Mouse (Mus musculus) neural tube, embryonic 15.5 days (tissue): ENCODE data around the gene Slc51a. TPM values are rescaled to one million over a fixed set of nuclear protein-coding genes. Genes with fewer than 3 reads are reported as not detected.

Source experiments
- ATAC-seq: fragments of 200-750 bp; cut with Nextera tagmentation; 2 replicates; pipeline ENCODE4 v1.8.0; 2017; ENCODE audit warnings: mild to moderate bottlenecking, moderate TSS enrichment, moderate library complexity; ENCODE audit not compliant: low FRiP score
- H3K27ac ChIP-seq: fragments of 300-500 bp; sonication (generic); replicated peaks from 2 replicates; pipeline ENCODE4 v1.5.1; 2015; ENCODE audit warnings: mild to moderate bottlenecking, inconsistent platforms
- H3K27me3 ChIP-seq: fragments of 300-500 bp; sonication (generic); replicated peaks from 2 replicates; pipeline ENCODE4 v1.6.1; 2015; ENCODE audit warnings: inconsistent platforms
- H3K36me3 ChIP-seq: fragments of 300-500 bp; sonication (generic); 2 replicates; pipeline ENCODE4 v1.6.1; 2015; ENCODE audit warnings: inconsistent platforms
- H3K4me1 ChIP-seq: fragments of 300-500 bp; sonication (generic); 2 replicates; pipeline ENCODE4 v1.6.1; 2015; ENCODE audit warnings: inconsistent platforms
- H3K4me2 ChIP-seq: fragments of 300-500 bp; sonication (generic); 2 replicates; pipeline ENCODE4 v1.6.1; 2015; ENCODE audit warnings: inconsistent platforms, mild to moderate bottlenecking, moderate library complexity
- H3K4me3 ChIP-seq: fragments of 300-500 bp; sonication (generic); replicated peaks from 2 replicates; pipeline ENCODE4 v1.5.1; 2015; ENCODE audit warnings: mild to moderate bottlenecking, inconsistent platforms
- H3K9ac ChIP-seq: fragments of 300-500 bp; sonication (generic); replicated peaks from 2 replicates; pipeline ENCODE4 v1.6.1; 2015; ENCODE audit warnings: mild to moderate bottlenecking, inconsistent platforms
- H3K9me3 ChIP-seq: fragments of 300-500 bp; sonication (generic); replicated peaks from 2 replicates; pipeline ENCODE4 v1.6.1; 2016; ENCODE audit warnings: inconsistent platforms
- WGBS: fragments of 180-500 bp; shearing (Covaris S2); methylation state at CpG from one replicate; pipeline ENCODE4 v1.1.7; 2015; ENCODE audit warnings: mixed read lengths; 5-methylcytosine and 5-hydroxymethylcytosine counted together
- polyA plus RNA-seq: library from polyadenylated mRNA; unstranded; fragments of >200 nt; fragmentation: Nextera tagmentation; extraction: Ambion mirVana; gene quantifications from 2 replicates; pipeline ENCODE4 v1.2.1, GENCODE M21; 2015

The Slc51a gene
- polyA plus RNA-seq = 0.13 and 7.8 TPM in 2 replicates

GRCm38 (mm10) chr16:32487234-32488111 is at the start of gene Slc51a:
Gene Slc51a, minus strand, starts transcription at chr16:32487879.
- Histone ChIP-seq H3K9ac (no peak within 1 kb of the TSS), H3K4me3 (no peak within 1 kb of the TSS), H3K9me3 (no peaks in the 10 kb centered on the region), H3K27ac (no peak within 1 kb of the TSS), H3K36me3 (no peaks in the 10 kb centered on the region), H3K4me1 (no peaks in the 10 kb centered on the region), H3K27me3 (no peaks in the 10 kb centered on the region), H3K4me2 (no peak within 1 kb of the TSS)
- WGBS = 70% methylated on average over 15 of the region's 15 CpGs
- ATAC-seq = no peak

GRCm38 (mm10) chr16:32535157-32535751 is 47.6 kb upstream of the Slc51a start:
- peaks cover 6% of the 10 kb centered on the region; the same call in 1 of the 2 replicates for H3K4me1 ChIP-seq
- no peaks in the 10 kb centered on the region for H3K36me3 ChIP-seq
- no peaks in the 10 kb centered on the region for H3K9me3 ChIP-seq
- 41% methylated on average over 5 of the region's 5 CpGs for WGBS
- no peak overlapping the region for H3K4me3 ChIP-seq
- H3K27me3 ChIP-seq = no peaks in the 10 kb centered on the region
- H3K9ac ChIP-seq = no peak overlapping the region
- no peak overlapping the region for H3K27ac ChIP-seq
- H3K4me2 ChIP-seq = no peak overlapping the region
- ATAC-seq = no peak

DNA sequence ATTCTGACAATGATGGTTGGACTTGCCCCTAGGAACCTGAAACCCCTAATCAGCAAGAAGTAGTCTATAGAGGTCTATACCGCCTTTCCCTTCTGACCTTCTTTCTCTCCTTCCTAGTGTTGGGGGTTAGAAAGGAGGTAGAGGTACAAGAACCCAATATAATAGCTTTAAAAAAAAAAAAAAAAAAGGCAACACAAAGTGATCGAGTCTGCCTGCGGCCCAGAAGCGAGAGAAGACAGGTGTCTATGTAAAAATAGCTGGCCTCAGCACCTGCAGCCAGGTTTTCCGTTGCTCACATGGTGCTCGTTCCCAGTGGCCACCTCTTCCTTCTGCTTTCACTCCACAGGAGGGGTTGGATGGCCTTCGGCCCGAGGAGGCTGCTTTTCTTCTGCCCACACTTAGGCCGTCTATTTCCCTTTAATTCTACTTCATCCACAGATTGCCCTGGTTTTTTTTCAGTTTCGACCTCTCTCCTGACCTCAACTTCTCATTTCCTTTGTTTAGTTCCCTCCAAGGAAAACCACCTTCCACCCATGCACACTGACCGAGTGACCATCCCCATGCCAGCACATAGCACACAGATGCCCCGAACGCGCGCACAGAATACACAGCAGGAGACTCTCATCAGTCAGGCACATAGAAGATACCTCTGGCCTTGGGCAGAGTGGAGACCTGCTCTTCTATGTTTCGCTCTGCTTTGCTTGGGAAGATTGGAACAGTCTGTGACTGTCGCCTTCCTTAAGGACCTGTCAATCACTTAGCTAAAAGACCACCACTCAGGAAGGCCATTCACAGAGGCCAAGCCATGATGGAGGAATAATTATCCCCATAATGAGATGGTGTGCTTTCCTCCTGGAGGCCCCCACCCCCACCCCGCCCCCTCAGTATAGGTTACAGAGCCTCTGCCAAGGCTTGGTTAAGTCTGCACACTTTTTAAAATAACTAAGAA is 45.5 kb upstream of the Slc51a start:
- 69% methylated on average over 18 of the region's 18 CpGs for WGBS
- peaks cover 6% of the 10 kb centered on the region; the same call in 1 of the 2 replicates for H3K4me1 ChIP-seq

GRCm38 (mm10) chr16:32526906-32527305 is 39.2 kb upstream of the Slc51a start:
- no peaks in the 10 kb centered on the region for H3K9me3 ChIP-seq
- no peak for ATAC-seq
- H3K4me2 ChIP-seq = no peak overlapping the region
- WGBS = 67% methylated on average over 7 of the region's 7 CpGs
- no peaks in the 10 kb centered on the region for H3K27me3 ChIP-seq
- H3K9ac ChIP-seq = no peak overlapping the region
- H3K36me3 ChIP-seq = no peaks in the 10 kb centered on the region
- no peak overlapping the region for H3K4me3 ChIP-seq
- no peak overlapping the region for H3K27ac ChIP-seq
- peaks cover 13% of the 10 kb centered on the region for H3K4me1 ChIP-seq

More for the DNA sequence above, 45.5 kb upstream of the Slc51a start:
- Histone ChIP-seq H3K4me3 (no peak overlapping the region), H3K27ac (no peak overlapping the region), H3K4me2 (no peak overlapping the region), H3K36me3 (no peaks in the 10 kb centered on the region), H3K27me3 (no peaks in the 10 kb centered on the region), H3K9me3 (no peaks in the 10 kb centered on the region), H3K9ac (no peak overlapping the region)
- ATAC-seq = no peak

DNA sequence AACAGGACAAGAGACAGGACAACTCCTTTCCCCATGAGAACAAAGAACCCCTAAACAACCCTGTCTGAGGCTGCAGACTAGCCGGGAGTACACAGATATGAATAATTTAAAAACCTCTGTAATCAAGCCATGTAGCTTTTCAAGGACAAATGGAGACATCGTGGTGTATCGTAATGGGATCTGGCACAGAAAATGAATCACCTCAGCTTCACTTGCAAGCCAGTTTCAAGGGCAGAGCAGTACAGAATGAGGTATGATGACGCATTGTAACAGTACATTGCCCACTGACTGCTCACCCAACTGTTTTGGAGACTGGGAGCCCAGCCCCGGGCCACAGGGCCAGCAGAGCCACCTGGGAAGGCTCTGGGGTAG is 36.6 kb upstream of the Slc51a start:
- peak overlapping the region; percentile 45; the same call in 1 of the 2 replicates for H3K27ac ChIP-seq
- peaks cover 13% of the 10 kb centered on the region for H3K4me1 ChIP-seq
- H3K36me3 ChIP-seq = no peaks in the 10 kb centered on the region
- no peak overlapping the region for H3K4me3 ChIP-seq
- H3K27me3 ChIP-seq = no peaks in the 10 kb centered on the region
- ATAC-seq = no peak
- no peak overlapping the region for H3K9ac ChIP-seq
- WGBS = 22% methylated on average over 5 of the region's 5 CpGs
- H3K4me2 ChIP-seq = no peak overlapping the region
- H3K9me3 ChIP-seq = no peaks in the 10 kb centered on the region

GRCm38 (mm10) chr16:32523462-32524243 is 36.0 kb upstream of the Slc51a start:
- Histone ChIP-seq H3K4me1 (peaks cover 13% of the 10 kb centered on the region), H3K27me3 (no peaks in the 10 kb centered on the region), H3K9ac (no peak overlapping the region), H3K27ac (peak overlapping the region; percentile 45; the same call in 1 of the 2 replicates), H3K9me3 (no peaks in the 10 kb centered on the region), H3K4me3 (no peak overlapping the region), H3K4me2 (no peak overlapping the region), H3K36me3 (no peaks in the 10 kb centered on the region)
- ATAC-seq = peak; percentile 70; the same call in 1 of the 2 replicates
- WGBS = 46% methylated on average over 8 of the region's 8 CpGs

GRCm38 (mm10) chr16:32522578-32523194 is 35.0 kb upstream of the Slc51a start:
- Histone ChIP-seq H3K4me3 (no peak overlapping the region), H3K4me2 (no peak overlapping the region), H3K36me3 (no peaks in the 10 kb centered on the region), H3K27me3 (no peaks in the 10 kb centered on the region), H3K27ac (no peak overlapping the region), H3K4me1 (peaks cover 13% of the 10 kb centered on the region), H3K9ac (no peak overlapping the region), H3K9me3 (no peaks in the 10 kb centered on the region)
- ATAC-seq = no peak
- 84% methylated on average over 6 of the region's 6 CpGs for WGBS

- no peaks in the 10 kb centered on the region for H3K36me3 ChIP-seq
- H3K27me3 ChIP-seq = no peaks in the 10 kb centered on the region
- no peak overlapping the region for H3K4me3 ChIP-seq
- no peaks in the 10 kb centered on the region for H3K9me3 ChIP-seq
- H3K4me1 ChIP-seq = peaks cover 24% of the 10 kb centered on the region
- H3K4me2 ChIP-seq = no peak overlapping the region
- 60% methylated on average over 9 of the region's 9 CpGs for WGBS
- H3K27ac ChIP-seq = no peak overlapping the region
- H3K9ac ChIP-seq = no peak overlapping the region
- no peak for ATAC-seq
Measured at GRCm38 (mm10) chr16:32520372-32520748, 32.7 kb upstream of the Slc51a start.

DNA sequence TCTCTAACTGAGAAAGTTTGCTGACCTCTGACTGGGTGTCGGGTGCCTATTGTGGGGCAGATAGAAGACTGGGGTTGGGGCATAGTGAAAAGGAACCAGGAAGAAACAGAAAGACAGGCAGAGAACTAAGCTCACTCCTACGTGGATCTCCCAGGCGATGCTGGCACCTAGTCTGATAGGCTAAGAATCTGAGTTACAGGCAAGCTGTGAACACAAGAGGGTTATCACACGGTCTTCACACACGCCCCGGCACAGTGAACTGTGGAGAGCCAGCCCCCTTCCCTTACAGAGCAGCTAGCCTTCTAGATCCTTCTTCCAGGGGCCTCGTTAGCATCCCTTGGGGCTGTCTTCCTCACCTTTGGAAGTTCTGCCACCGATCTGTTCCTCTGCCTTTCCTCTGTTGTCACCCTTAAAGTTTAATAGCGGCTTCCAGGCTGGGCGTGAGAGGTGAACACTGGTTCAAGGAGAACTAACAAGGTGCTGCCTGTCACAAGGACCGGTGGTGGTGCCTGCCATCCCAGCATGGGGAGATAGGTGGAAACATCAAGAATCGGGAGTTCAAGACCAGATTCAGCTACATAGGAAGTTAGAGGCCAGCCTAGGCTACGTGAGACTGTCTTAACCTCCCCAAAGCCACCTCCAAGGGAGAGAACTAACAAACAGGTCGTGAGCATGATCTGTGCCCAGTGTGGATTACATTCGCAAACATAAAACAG is 32.1 kb upstream of the Slc51a start:
- Histone ChIP-seq H3K36me3 (no peaks in the 10 kb centered on the region), H3K27ac (no peak overlapping the region), H3K4me3 (no peak overlapping the region), H3K9me3 (no peaks in the 10 kb centered on the region), H3K4me2 (no peak overlapping the region), H3K27me3 (no peaks in the 10 kb centered on the region), H3K9ac (no peak overlapping the region), H3K4me1 (peaks cover 24% of the 10 kb centered on the region)
- 86% methylated on average over 15 of the region's 15 CpGs for WGBS
- ATAC-seq = no peak

DNA sequence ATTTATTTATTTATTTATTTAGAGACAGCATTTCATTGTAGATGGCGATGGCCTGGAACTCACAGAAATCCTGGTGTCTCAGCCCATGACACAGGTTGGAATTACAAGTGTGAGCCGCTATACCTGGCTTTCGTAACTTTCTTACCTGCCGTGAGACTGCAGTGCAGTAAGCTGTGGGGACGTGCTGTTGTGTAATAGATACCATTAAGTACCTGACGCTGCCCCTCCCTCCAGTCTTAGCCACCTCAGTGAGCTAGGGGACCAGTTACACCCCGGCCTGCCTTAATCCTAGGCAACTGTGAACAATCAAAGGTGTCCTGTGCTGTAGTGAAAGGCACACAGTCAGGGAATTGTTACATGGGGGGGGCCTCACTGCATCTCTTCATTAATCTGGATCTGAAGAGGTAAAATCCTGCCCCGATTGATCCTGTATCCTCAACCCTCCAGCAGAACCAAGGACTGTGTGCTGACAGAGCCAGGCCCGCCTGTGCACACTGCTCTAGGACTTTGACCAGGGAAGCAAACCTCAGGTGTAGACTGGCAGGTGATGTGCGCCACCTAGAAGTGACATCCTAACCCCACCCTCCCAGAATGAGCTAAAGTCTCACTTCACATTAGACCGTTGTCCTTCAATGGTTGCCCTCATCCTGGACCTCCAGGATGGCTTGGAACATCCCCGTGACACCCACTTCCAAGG is 30.3 kb upstream of the Slc51a start:
- WGBS = 88% methylated on average over 12 of the region's 12 CpGs
- H3K4me1 ChIP-seq = peaks cover 12% of the 10 kb centered on the region
- no peaks in the 10 kb centered on the region for H3K27me3 ChIP-seq
- no peak overlapping the region for H3K4me2 ChIP-seq
- H3K36me3 ChIP-seq = no peaks in the 10 kb centered on the region
- no peak overlapping the region for H3K9ac ChIP-seq
- no peaks in the 10 kb centered on the region for H3K9me3 ChIP-seq
- no peak overlapping the region for H3K27ac ChIP-seq
- no peak for ATAC-seq
- H3K4me3 ChIP-seq = no peak overlapping the region
